Mouse (Mus musculus): ENCODE measurements around the gene Asb6. TPM values are rescaled to one million over a fixed set of nuclear protein-coding genes. Genes with fewer than 3 reads are reported as not detected.

The Asb6 gene
- polyA plus RNA-seq, 1 experiment: 46.6 TPM

DNA sequence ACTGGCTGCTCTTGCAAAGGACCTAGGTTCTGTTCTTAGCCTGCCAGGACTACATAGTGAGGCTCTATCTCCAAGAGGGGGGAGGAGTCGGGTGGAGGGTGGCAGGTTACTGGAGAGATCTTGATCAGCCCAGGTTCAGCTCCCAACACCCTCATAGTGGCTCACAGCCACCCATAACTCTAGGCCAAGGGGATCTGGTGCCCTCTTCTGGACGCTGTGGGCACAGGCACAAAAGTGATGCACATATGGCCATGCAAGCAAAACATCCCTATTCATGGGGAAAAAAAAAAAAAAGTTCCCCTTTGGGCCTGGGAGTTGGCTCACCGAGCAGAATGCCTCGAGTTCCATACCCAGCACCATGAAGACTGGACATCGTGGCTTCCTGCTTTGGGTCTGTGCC, 818 bp downstream of the Asb6 start:
- Histone ChIP-seq H3K4me3 (replicated peaks; ENCODE audit: insufficient read depth, low read depth, low read length) (no peak overlapping the region), H3K27me3 (ENCODE audit: control insufficient read depth, insufficient read depth, low read length) (no peaks in the 10 kb centered on the region), H3K27ac (ENCODE audit: insufficient read depth, low read length) (no peak overlapping the region), H3K4me1 (ENCODE audit: control insufficient read depth, insufficient read depth, low read length) (peaks cover 7% of the 10 kb centered on the region)
- peak in 1 of 2 experiments; percentile 37 for DNase-seq
- TF ChIP-seq CTCF (IDR thresholded peaks at IDR 0.05; ENCODE audit: borderline replicate concordance, insufficient read depth, low read depth, low read length) (peak; percentile 30; the same call in 1 of the 2 replicates), POLR2A (IDR thresholded peaks at IDR 0.05; ENCODE audit: borderline replicate concordance, insufficient read depth, low read length) (no peak)
- 29% methylated on average over 5 of the region's 5 CpGs for WGBS

DNA sequence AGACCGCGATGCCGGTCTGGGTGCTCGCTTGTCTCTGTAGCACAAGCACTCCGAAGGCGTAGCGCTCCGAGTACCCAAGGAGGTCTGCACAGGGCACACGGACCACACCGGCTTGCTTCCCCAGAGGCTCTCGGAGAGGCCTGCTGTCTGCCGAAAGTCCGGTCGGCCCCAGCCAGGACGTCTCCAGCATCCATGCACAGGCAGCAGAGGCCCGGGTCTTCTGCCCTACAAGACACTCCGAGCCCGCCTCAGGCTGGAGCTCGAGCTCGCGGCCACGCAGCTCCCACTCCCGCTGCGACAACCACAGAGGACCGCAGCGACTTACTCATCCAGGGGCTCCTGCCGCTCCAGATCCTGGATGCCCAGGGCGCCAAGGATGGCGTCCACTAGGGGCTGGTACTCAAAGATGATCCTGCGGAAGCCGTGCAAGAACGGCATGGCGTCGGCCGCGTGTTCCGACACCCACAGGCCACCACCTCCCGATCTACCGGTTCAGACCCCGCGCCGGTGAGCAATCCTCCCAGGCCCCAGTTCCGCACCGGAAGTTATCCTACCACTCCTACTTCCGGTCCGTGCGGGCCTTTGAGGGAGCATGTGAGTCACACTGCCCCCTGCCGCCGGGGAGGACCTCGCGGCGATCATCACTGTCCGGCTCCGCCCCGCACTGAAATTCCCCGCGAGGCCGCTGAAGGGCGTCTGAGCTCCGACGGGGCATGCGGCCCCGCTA, 2.2 kb downstream of the Asb6 start:
- Histone ChIP-seq H3K27me3 (ENCODE audit: control insufficient read depth, insufficient read depth, low read length) (no peaks in the 10 kb centered on the region), H3K4me3 (replicated peaks; ENCODE audit: insufficient read depth, low read depth, low read length) (peak overlapping the region; percentile 83), H3K27ac (ENCODE audit: insufficient read depth, low read length) (peak overlapping the region; percentile 10; the same call in 1 of the 2 replicates), H3K4me1 (ENCODE audit: control insufficient read depth, insufficient read depth, low read length) (peaks cover 7% of the 10 kb centered on the region)
- under 1% methylated on average over 63 of the region's 63 CpGs for WGBS
- TF ChIP-seq POLR2A (IDR thresholded peaks at IDR 0.05; ENCODE audit: borderline replicate concordance, insufficient read depth, low read length) (peak; percentile 65), CTCF (IDR thresholded peaks at IDR 0.05; ENCODE audit: borderline replicate concordance, insufficient read depth, low read depth, low read length) (peak; percentile 86)
- peak; percentile 91 to 96 for DNase-seq

DNA sequence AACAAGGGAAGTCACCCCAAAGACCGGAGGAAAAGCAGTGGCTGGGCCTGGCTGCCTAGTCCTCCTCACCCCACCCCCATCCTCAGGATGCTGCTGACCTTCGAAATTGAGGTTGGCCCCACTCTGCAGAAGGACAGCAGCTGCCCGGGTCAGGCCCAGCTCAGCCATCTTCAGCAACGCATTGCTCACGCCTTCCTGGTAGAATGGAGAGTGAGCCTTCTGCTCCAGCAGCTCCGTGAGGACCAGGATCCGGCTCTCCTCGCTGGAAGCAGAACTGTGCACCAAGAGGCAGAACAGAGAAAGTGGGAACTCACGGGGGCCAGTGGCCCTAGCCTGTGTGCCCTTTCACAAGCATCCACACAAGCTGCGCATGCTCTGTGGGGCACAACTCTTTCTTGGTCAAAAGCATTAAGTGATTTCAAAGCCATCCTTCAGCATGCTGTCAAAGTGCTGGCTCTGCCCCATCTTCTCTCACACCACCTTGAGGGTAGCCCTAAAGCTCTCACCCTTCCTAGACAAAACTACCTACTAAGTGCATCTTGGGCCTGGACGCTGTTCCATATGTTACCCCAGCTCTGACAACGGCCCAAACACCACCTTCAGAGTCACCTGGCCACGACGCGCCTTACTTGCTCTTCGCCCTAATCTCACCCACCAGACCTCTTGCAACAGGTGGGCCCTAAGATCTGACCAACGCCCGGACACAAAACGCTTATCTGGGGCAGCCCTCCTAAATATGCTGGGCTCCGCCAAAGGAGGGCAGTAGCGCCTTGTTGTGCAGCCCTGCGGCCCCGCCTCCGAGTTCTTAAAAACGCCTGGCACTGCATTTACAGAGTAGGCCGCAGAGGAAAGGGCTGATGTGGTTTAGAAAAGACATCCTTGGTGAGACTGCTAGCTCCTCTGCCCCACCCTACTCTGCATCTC, 3.0 kb downstream of the Asb6 start:
- peak; percentile 29 to 41 for DNase-seq
- no peak overlapping the region for H3K27ac ChIP-seq (ENCODE audit: insufficient read depth, low read length)
- 26% methylated on average over 26 of the region's 26 CpGs for WGBS

DNA sequence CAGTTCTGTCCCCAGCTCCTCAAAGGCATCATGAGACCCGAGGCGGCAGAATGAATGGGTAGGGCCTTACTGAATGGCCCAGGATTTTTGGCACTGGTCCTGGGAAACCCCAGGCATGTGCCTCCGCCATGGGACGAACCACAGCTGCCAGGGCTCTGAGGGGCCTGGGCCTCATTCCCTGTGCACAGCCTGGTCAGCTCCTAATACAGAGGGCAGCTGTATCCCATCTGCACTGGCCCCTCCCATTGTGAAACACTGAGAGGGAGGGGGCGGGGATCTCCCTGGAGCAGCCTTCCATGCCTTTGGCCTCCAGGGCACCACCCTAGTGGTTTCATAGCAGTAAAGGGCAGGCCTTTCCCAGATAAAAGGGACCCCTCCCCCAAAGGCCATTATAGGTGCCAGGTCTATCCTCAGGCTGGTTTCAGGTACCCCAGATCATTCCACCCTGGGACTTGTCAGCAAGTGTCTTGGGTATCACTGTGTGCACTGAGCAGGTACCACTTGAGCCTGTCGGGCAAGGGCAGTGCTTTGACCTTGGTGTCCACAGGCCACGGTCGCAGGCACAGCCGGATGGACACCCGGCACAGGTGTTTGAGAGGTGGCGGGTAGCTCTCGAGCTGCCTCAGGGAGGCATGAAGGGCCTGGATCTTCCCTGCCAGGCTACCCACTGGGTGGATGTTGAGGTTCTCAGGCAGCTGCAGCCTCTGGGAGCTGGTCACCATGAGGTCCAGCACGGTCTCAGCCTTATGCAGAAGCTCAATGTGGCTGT, 6.6 kb downstream of the Asb6 start:
- H3K4me3 ChIP-seq (replicated peaks; ENCODE audit: insufficient read depth, low read depth, low read length): no peak overlapping the region
- peak in 1 of 2 experiments; percentile 48 for DNase-seq
- 55% methylated on average over 13 of the region's 13 CpGs for WGBS
- no peak for TF ChIP-seq CTCF (IDR thresholded peaks at IDR 0.05; ENCODE audit: borderline replicate concordance, insufficient read depth, low read depth, low read length)
- TF ChIP-seq POLR2A (IDR thresholded peaks at IDR 0.05; ENCODE audit: borderline replicate concordance, insufficient read depth, low read length): no peak
- no peak overlapping the region for H3K27ac ChIP-seq (ENCODE audit: insufficient read depth, low read length)
- H3K4me1 ChIP-seq (ENCODE audit: control insufficient read depth, insufficient read depth, low read length): peaks cover 7% of the 10 kb centered on the region
- no peaks in the 10 kb centered on the region for H3K27me3 ChIP-seq (ENCODE audit: control insufficient read depth, insufficient read depth, low read length)

More for the DNA sequence above, 3.0 kb downstream of the Asb6 start:
- TF ChIP-seq CTCF (IDR thresholded peaks at IDR 0.05; ENCODE audit: borderline replicate concordance, insufficient read depth, low read depth, low read length) (no peak), POLR2A (IDR thresholded peaks at IDR 0.05; ENCODE audit: borderline replicate concordance, insufficient read depth, low read length) (no peak)
- Histone ChIP-seq H3K4me1 (ENCODE audit: control insufficient read depth, insufficient read depth, low read length) (peaks cover 7% of the 10 kb centered on the region), H3K4me3 (replicated peaks; ENCODE audit: insufficient read depth, low read depth, low read length) (peak overlapping the region; percentile 83), H3K27me3 (ENCODE audit: control insufficient read depth, insufficient read depth, low read length) (no peaks in the 10 kb centered on the region)

DNA sequence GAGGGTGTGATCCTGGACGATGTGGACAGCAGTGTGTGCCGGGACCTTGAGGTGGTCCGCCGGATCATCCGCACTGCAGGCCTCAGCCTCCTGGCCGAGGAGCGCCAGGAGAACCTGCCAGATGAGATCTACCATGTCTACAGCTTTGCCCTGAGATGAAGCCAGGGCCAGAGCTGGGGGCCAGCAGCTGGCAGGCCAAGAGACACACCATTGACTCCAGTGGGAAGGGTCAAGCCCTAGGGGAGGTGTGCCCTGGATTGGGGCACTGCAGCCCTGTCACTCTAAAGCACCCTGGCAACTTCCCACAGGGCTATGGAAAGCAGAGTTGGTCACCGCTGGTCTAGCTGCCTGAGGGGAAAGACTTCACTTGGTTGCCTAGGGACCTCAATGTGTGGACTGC, 7.7 kb downstream of the Asb6 start:
- no peak for DNase-seq
- TF ChIP-seq POLR2A (IDR thresholded peaks at IDR 0.05; ENCODE audit: borderline replicate concordance, insufficient read depth, low read length) (no peak), CTCF (IDR thresholded peaks at IDR 0.05; ENCODE audit: borderline replicate concordance, insufficient read depth, low read depth, low read length) (no peak)
- Histone ChIP-seq H3K4me1 (ENCODE audit: control insufficient read depth, insufficient read depth, low read length) (peaks cover 7% of the 10 kb centered on the region), H3K27me3 (ENCODE audit: control insufficient read depth, insufficient read depth, low read length) (no peaks in the 10 kb centered on the region), H3K27ac (ENCODE audit: insufficient read depth, low read length) (no peak overlapping the region), H3K4me3 (replicated peaks; ENCODE audit: insufficient read depth, low read depth, low read length) (no peak overlapping the region)
- 72% methylated on average over 8 of the region's 8 CpGs for WGBS

DNA sequence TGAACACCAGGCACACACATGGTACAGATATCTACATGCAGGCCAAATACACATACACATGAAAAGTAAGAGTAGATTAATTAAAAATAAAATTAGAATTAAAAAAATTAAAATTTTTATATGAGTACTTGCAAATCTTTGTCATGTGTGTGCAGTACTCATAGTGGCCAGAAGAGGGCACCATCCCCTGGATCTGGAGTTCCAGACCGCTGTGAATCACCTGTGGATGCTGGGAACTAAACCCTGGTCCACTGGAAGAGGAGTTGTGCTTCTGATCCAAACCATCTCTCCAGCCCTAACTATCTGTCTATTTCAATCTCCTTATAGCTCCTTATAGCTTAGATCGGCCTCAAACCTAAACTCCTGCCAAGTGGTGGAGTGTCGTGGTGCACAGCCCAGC, 9.1 kb downstream of the Asb6 start:
- TF ChIP-seq POLR2A (IDR thresholded peaks at IDR 0.05; ENCODE audit: borderline replicate concordance, insufficient read depth, low read length) (no peak), CTCF (IDR thresholded peaks at IDR 0.05; ENCODE audit: borderline replicate concordance, insufficient read depth, low read depth, low read length) (peak; percentile 52)
- Histone ChIP-seq H3K27me3 (ENCODE audit: control insufficient read depth, insufficient read depth, low read length) (no peaks in the 10 kb centered on the region), H3K27ac (ENCODE audit: insufficient read depth, low read length) (no peak overlapping the region), H3K4me1 (ENCODE audit: control insufficient read depth, insufficient read depth, low read length) (no peaks in the 10 kb centered on the region), H3K4me3 (replicated peaks; ENCODE audit: insufficient read depth, low read depth, low read length) (no peak overlapping the region)
- no peak for DNase-seq
- 93% methylated on average over 3 of the region's 3 CpGs for WGBS

DNA sequence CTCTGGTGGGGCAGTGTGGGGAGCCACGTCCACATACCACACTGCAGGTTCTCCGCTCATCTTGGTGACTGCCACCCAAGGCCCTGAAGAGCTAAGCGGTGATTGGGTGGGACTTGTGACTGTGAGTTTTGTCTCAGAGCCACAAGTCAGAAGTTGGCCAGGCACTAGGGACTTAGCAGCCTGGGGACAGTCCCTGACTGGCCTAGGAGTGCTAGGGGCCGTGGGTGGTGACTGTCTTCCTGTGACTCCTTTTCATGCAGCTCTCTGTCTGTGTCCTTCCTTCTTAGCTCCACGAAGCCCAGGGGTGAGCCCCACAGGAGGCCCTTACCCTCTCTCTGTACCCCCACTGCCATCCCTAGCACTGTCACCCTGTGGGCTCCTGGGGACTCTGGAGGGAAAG, 10.3 kb downstream of the Asb6 start:
- H3K27me3 ChIP-seq (ENCODE audit: control insufficient read depth, insufficient read depth, low read length): no peaks in the 10 kb centered on the region
- no peak for DNase-seq
- TF ChIP-seq CTCF (IDR thresholded peaks at IDR 0.05; ENCODE audit: borderline replicate concordance, insufficient read depth, low read depth, low read length): no peak
- no peak for TF ChIP-seq POLR2A (IDR thresholded peaks at IDR 0.05; ENCODE audit: borderline replicate concordance, insufficient read depth, low read length)
- no peak overlapping the region for H3K4me3 ChIP-seq (replicated peaks; ENCODE audit: insufficient read depth, low read depth, low read length)
- WGBS: 95% methylated on average over 5 of the region's 5 CpGs
- no peak overlapping the region for H3K27ac ChIP-seq (ENCODE audit: insufficient read depth, low read length)
- H3K4me1 ChIP-seq (ENCODE audit: control insufficient read depth, insufficient read depth, low read length): no peaks in the 10 kb centered on the region

All from cerebellum, adult 2 months (tissue).